Mouse (Mus musculus) T-helper 2 cell (primary cell): Measurements from ENCODE around the gene R3hcc1l.

Experiments used
- in situ Hi-C: fragments of 300-600 bp; cut with MboI, MseI; formaldehyde crosslinking; loops from one replicate; pipeline ENCODE4 v1.15.1; 2025; ENCODE audit warnings: high pct_unique_total_duplicates

R3hcc1l gene

GRCm38 (mm10) chr19:42539414-42540189 lies 21.0 kb downstream of the R3hcc1l start:
- in situ Hi-C loops = loop anchor here (5.0 to 10.0 kb wide), 2 partner anchors 68 to 1815 kb away; no protein-coding TSS in a partner anchor

- in situ Hi-C loops = no loop called here
Measured at GRCm38 (mm10) chr19:42540649-42541048, 22.1 kb downstream of the R3hcc1l start.

GRCm38 (mm10) chr19:42558701-42559100 lies 40.1 kb downstream of the R3hcc1l start:
- in situ Hi-C loops = no loop called here

- in situ Hi-C loops = no loop called here
Measured at GRCm38 (mm10) chr19:42561991-42562390, 43.4 kb downstream of the R3hcc1l start.

- in situ Hi-C loops = no loop called here
Measured at GRCm38 (mm10) chr19:42562981-42563380, 44.4 kb downstream of the R3hcc1l start.

GRCm38 (mm10) chr19:42563726-42564270 lies 45.2 kb downstream of the R3hcc1l start:
- in situ Hi-C loops = no loop called here

GRCm38 (mm10) chr19:42566283-42567019 lies 47.9 kb downstream of the R3hcc1l start:
- in situ Hi-C loops = no loop called here

GRCm38 (mm10) chr19:42567020-42567419 lies 48.5 kb downstream of the R3hcc1l start:
- in situ Hi-C loops = no loop called here

GRCm38 (mm10) chr19:42569076-42569475 lies 50.5 kb downstream of the R3hcc1l start:
- in situ Hi-C loops = no loop called here

- in situ Hi-C loops = no loop called here
Measured at GRCm38 (mm10) chr19:42571291-42571690, 52.7 kb downstream of the R3hcc1l start.

- in situ Hi-C loops = no loop called here
Measured at GRCm38 (mm10) chr19:42575317-42575716, 56.8 kb downstream of the R3hcc1l start.

GRCm38 (mm10) chr19:42576856-42577255 lies 58.3 kb downstream of the R3hcc1l start:
- in situ Hi-C loops = no loop called here

GRCm38 (mm10) chr19:42578631-42579030 lies 60.1 kb downstream of the R3hcc1l start:
- in situ Hi-C loops = no loop called here

GRCm38 (mm10) chr19:42580701-42581100 lies 62.1 kb downstream of the R3hcc1l start:
- in situ Hi-C loops = no loop called here

- in situ Hi-C loops = no loop called here
Measured at GRCm38 (mm10) chr19:42582811-42583370, 64.3 kb downstream of the R3hcc1l start.

GRCm38 (mm10) chr19:42583677-42584076 lies 65.1 kb downstream of the R3hcc1l start:
- in situ Hi-C loops = no loop called here

GRCm38 (mm10) chr19:42584188-42584587 lies 65.6 kb downstream of the R3hcc1l start:
- in situ Hi-C loops = no loop called here

GRCm38 (mm10) chr19:42587704-42588103 lies 69.1 kb downstream of the R3hcc1l start:
- in situ Hi-C loops = no loop called here

GRCm38 (mm10) chr19:42589246-42589645 lies 70.7 kb downstream of the R3hcc1l start:
- in situ Hi-C loops = no loop called here

GRCm38 (mm10) chr19:42591534-42591933 lies 73.0 kb downstream of the R3hcc1l start:
- in situ Hi-C loops = no loop called here

GRCm38 (mm10) chr19:42593456-42593855 lies 74.9 kb downstream of the R3hcc1l start:
- in situ Hi-C loops = no loop called here

- in situ Hi-C loops = no loop called here
Measured at GRCm38 (mm10) chr19:42595066-42595465, 76.5 kb downstream of the R3hcc1l start.
